Mouse (Mus musculus) testis, adult 2 months (tissue): ENCODE measurements around the gene Lpar3. TPM values are rescaled to one million over a fixed set of nuclear protein-coding genes. Genes with fewer than 3 reads are reported as not detected.

Experiments
- H3K27ac ChIP-seq: fragments of 200-500 bp; 2 replicates; pipeline ENCODE4 v1.5.1; 2012; ENCODE audit warnings: low read depth, low read length; ENCODE audit not compliant: control insufficient read depth, insufficient read depth
- H3K27me3 ChIP-seq: fragments of 200-500 bp; 2 replicates; pipeline ENCODE4 v1.6.1; 2012; ENCODE audit warnings: mild to moderate bottlenecking, low read length, moderate library complexity; ENCODE audit not compliant: control insufficient read depth, insufficient read depth
- H3K36me3 ChIP-seq: fragments of 200-500 bp; 2 replicates; pipeline ENCODE4 v1.6.1; 2012; ENCODE audit warnings: mild to moderate bottlenecking, low read length; ENCODE audit not compliant: control insufficient read depth, insufficient read depth
- H3K4me1 ChIP-seq: fragments of 200-500 bp; 2 replicates; pipeline ENCODE4 v1.6.1; 2012; ENCODE audit warnings: low read length; ENCODE audit not compliant: control insufficient read depth, insufficient read depth
- H3K4me3 ChIP-seq: fragments of 200-500 bp; 2 replicates; pipeline ENCODE4 v1.5.1; 2012; ENCODE audit warnings: low read depth, mild to moderate bottlenecking, low read length, moderate library complexity, mixed read lengths; ENCODE audit not compliant: control insufficient read depth
- CTCF ChIP-seq: fragments of 200-500 bp; IDR thresholded peaks from 2 replicates; pipeline ENCODE4 v1.5.1; 2012; ENCODE audit warnings: low read depth, mild to moderate bottlenecking, inconsistent platforms, low read length, moderate library complexity; ENCODE audit not compliant: control insufficient read depth, insufficient read depth, insufficient replicate concordance
- POLR2A ChIP-seq: fragments of 200-500 bp; IDR thresholded peaks from 2 replicates; pipeline ENCODE4 v1.6.1; 2012; ENCODE audit warnings: low read depth, mild to moderate bottlenecking, inconsistent platforms, low read length, moderate library complexity; ENCODE audit not compliant: control insufficient read depth
- polyA plus RNA-seq: library from polyadenylated mRNA; depleted of rRNA; stranded (reverse); fragments of >200 nt; gene quantifications from 2 replicates; pipeline ENCODE4 v1.2.3, GENCODE M21; 2012; rRNA removed

The Lpar3 gene
- 18.9 and 27.0 TPM in 2 replicates for polyA plus RNA-seq

- TF ChIP-seq CTCF (0 out of 2 replicates have a peak, but pooled peaks have one; percentile 31), POLR2A (no peak)
- Histone ChIP-seq H3K4me3 (peak within 1 kb of the TSS; percentile 73), H3K4me1 (peaks cover 7% of the 10 kb centered on the region; the same call in 1 of the 2 replicates), H3K36me3 (no peaks in the 10 kb centered on the region), H3K27ac (peak within 1 kb of the TSS; percentile 50), H3K27me3 (no peaks in the 10 kb centered on the region)
These were observed at the start of gene Lpar3 for GRCm38 (mm10) chr3:146220776-146221486. Gene Lpar3, plus strand, starts transcription at chr3:146220963.

GRCm38 (mm10) chr3:146173030-146173429 is 47.7 kb upstream of the Lpar3 start:
- TF ChIP-seq CTCF (no peak), POLR2A (no peak)
- Histone ChIP-seq H3K27me3 (no peaks in the 10 kb centered on the region), H3K4me3 (no peak overlapping the region), H3K36me3 (no peaks in the 10 kb centered on the region), H3K27ac (no peak overlapping the region), H3K4me1 (no peaks in the 10 kb centered on the region)

- H3K4me1 ChIP-seq: no peaks in the 10 kb centered on the region
These were observed 46.5 kb upstream of the Lpar3 start for GRCm38 (mm10) chr3:146174215-146174614.

GRCm38 (mm10) chr3:146177295-146177694 is 43.5 kb upstream of the Lpar3 start:
- Histone ChIP-seq H3K4me1 (no peaks in the 10 kb centered on the region), H3K36me3 (no peaks in the 10 kb centered on the region), H3K27me3 (no peaks in the 10 kb centered on the region), H3K4me3 (no peak overlapping the region), H3K27ac (no peak overlapping the region)
- no peak for TF ChIP-seq POLR2A
- no peak for TF ChIP-seq CTCF

More at GRCm38 (mm10) chr3:146174215-146174614, 46.5 kb upstream of the Lpar3 start:
- no peak overlapping the region for H3K4me3 ChIP-seq
- TF ChIP-seq POLR2A (no peak), CTCF (no peak)
- no peak overlapping the region for H3K27ac ChIP-seq
- no peaks in the 10 kb centered on the region for H3K27me3 ChIP-seq
- H3K36me3 ChIP-seq: no peaks in the 10 kb centered on the region

- Histone ChIP-seq H3K4me3 (no peak overlapping the region), H3K4me1 (no peaks in the 10 kb centered on the region), H3K27ac (no peak overlapping the region), H3K27me3 (no peaks in the 10 kb centered on the region), H3K36me3 (no peaks in the 10 kb centered on the region)
- TF ChIP-seq POLR2A (no peak), CTCF (peak; percentile 74)
These were observed 42.8 kb upstream of the Lpar3 start for GRCm38 (mm10) chr3:146177748-146178582.

- no peak for TF ChIP-seq POLR2A
- TF ChIP-seq CTCF: no peak
- H3K27ac ChIP-seq: no peak overlapping the region
- H3K4me1 ChIP-seq: no peaks in the 10 kb centered on the region
- H3K27me3 ChIP-seq: no peaks in the 10 kb centered on the region
- H3K36me3 ChIP-seq: no peaks in the 10 kb centered on the region
- H3K4me3 ChIP-seq: no peak overlapping the region
These were observed 40.4 kb upstream of the Lpar3 start for GRCm38 (mm10) chr3:146180341-146180740.

GRCm38 (mm10) chr3:146180986-146181385 is 39.8 kb upstream of the Lpar3 start:
- Histone ChIP-seq H3K27ac (no peak overlapping the region), H3K36me3 (no peaks in the 10 kb centered on the region), H3K4me1 (no peaks in the 10 kb centered on the region), H3K27me3 (no peaks in the 10 kb centered on the region), H3K4me3 (no peak overlapping the region)
- no peak for TF ChIP-seq POLR2A
- TF ChIP-seq CTCF: peak; percentile 66; the same call in 1 of the 2 replicates
